Mouse (Mus musculus): Measurements from ENCODE around the gene Unc5a. TPM values are rescaled to one million over a fixed set of nuclear protein-coding genes. Genes with fewer than 3 reads are reported as not detected.

Gene Unc5a
- polyA plus RNA-seq, 1 experiment from 2014 or later = 0.66 TPM

DNA sequence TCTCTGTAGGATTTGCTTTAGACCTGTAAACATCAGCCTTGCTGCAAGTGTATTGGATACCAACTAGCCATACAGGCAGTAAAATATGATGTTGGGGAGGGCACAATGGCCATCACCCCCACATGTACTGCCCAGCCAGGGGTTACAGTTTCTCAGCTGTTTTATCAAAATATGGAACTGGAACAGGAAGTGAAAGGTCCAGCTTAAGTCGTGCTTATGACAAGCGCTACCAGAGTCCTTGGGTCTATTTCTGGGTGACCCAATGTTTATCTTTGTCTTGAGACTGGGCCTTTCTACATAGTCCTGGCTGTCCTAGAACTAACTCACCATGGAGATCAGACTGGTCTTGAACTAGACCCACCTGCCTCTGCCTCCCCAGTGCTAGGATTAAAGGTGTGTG, 75.0 kb downstream of the Unc5a start:
- no peak overlapping the region for H3K4me2 ChIP-seq (ENCODE audit: low read depth, low read length)
- no peaks in the 10 kb centered on the region; the same call in 1 of the 2 replicates for H3K4me1 ChIP-seq (ENCODE audit: control insufficient read depth, low read depth, low read length)
- WGBS (ENCODE audit: insufficient replicate concordance) = 52% methylated on average over 2 of the region's 2 CpGs
- H3K9me3 ChIP-seq (replicated peaks; ENCODE audit: control insufficient read depth, low read length) = no peaks in the 10 kb centered on the region
- no peak overlapping the region for H3K27ac ChIP-seq (ENCODE audit: low read length)
- no peak overlapping the region for H3K4me3 ChIP-seq (ENCODE audit: low read depth, low read length)
- H3K9ac ChIP-seq (ENCODE audit: low read depth, low read length) = no peak overlapping the region
- no peak for ATAC-seq (ENCODE audit: low read depth)
- peaks cover 4% of the 10 kb centered on the region; the same call in 1 of the 2 replicates for H3K36me3 ChIP-seq (ENCODE audit: control insufficient read depth, insufficient read depth)
- no peaks in the 10 kb centered on the region for H3K27me3 ChIP-seq (ENCODE audit: control insufficient read depth, insufficient read depth, low read depth, low read length)

DNA sequence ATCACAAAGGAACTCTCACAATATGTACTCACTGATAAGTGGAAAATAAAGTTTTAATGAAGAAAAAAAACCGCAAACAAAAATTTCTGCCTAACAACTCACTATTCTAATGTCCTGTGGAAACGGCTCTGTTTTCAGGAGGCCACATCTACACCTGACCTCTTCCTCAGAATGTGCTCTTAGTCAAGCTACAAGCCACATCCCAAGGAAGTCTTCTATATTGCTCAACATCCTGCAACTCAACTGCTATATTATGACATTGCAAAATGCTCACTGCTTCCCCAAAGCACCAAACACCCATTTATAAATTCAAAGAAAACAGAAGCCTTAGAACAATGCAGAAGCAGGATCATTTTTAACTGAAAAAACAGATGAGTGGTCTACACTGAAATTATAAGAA, 90.8 kb downstream of the Unc5a start:
- Histone ChIP-seq H3K4me2 (ENCODE audit: low read depth, low read length) (no peak overlapping the region), H3K27me3 (ENCODE audit: control insufficient read depth, insufficient read depth, low read depth, low read length) (no peaks in the 10 kb centered on the region), H3K9me3 (replicated peaks; ENCODE audit: control insufficient read depth, low read length) (no peaks in the 10 kb centered on the region), H3K4me3 (ENCODE audit: low read depth, low read length) (no peak overlapping the region), H3K9ac (ENCODE audit: low read depth, low read length) (no peak overlapping the region), H3K27ac (ENCODE audit: low read length) (peak overlapping the region; percentile 56; the same call in 1 of the 2 replicates), H3K4me1 (ENCODE audit: control insufficient read depth, low read depth, low read length) (no peaks in the 10 kb centered on the region), H3K36me3 (ENCODE audit: control insufficient read depth, insufficient read depth) (no peaks in the 10 kb centered on the region)
- no peak for ATAC-seq (ENCODE audit: low read depth)
- 60% methylated on average over 2 of the region's 2 CpGs for WGBS (ENCODE audit: insufficient replicate concordance)

DNA sequence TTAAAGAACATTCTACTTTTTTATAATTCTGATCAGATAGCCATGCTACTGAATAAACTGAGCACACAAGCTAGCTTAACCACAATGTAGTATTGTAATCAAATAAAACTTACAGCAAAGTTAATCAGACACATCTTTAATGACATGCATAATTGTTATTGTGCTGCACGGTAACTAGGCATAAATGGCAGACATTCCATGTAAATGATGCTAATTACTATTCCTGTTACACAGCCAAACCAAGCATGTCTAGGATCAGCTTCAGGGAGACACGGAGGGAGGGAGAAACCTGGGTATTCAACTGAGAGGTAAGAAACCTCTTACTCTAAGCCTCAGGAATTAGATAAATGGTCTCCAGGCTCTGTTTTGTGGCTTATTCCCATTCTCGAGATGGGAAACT, 98.5 kb downstream of the Unc5a start:
- Histone ChIP-seq H3K9ac (ENCODE audit: low read depth, low read length) (no peak overlapping the region), H3K4me2 (ENCODE audit: low read depth, low read length) (no peak overlapping the region), H3K4me1 (ENCODE audit: control insufficient read depth, low read depth, low read length) (no peaks in the 10 kb centered on the region), H3K36me3 (ENCODE audit: control insufficient read depth, insufficient read depth) (no peaks in the 10 kb centered on the region), H3K9me3 (replicated peaks; ENCODE audit: control insufficient read depth, low read length) (no peaks in the 10 kb centered on the region), H3K4me3 (ENCODE audit: low read depth, low read length) (no peak overlapping the region), H3K27ac (ENCODE audit: low read length) (no peak overlapping the region), H3K27me3 (ENCODE audit: control insufficient read depth, insufficient read depth, low read depth, low read length) (no peaks in the 10 kb centered on the region)
- ATAC-seq (ENCODE audit: low read depth) = no peak
- WGBS (ENCODE audit: insufficient replicate concordance) = 78% methylated on average over 3 of the region's 3 CpGs

Other genes starting within 250 kb of the Unc5a start
- gene Cdhr2, start 247.9 kb upstream of the Unc5a start, polyA plus RNA-seq (2015; fragmentation: Nextera tagmentation; extraction: Ambion mirVana) = 23.4 and 26.1 TPM in 2 replicates
- gene Gprin1, start 199.5 kb upstream of the Unc5a start, polyA plus RNA-seq (2015; fragmentation: Nextera tagmentation; extraction: Ambion mirVana) = 0.02 TPM in 1 of 2 replicates, not detected in the other
- gene Sncb, start 182.8 kb upstream of the Unc5a start, polyA plus RNA-seq (2015; fragmentation: Nextera tagmentation; extraction: Ambion mirVana) = not detected in 2 replicates
- not detected in 2 replicates for gene Eif4e1b, start 165.4 kb upstream of the Unc5a start, polyA plus RNA-seq (2015; fragmentation: Nextera tagmentation; extraction: Ambion mirVana)
- 1.4 and 1.6 TPM in 2 replicates for gene Tspan17, start 160.0 kb upstream of the Unc5a start, polyA plus RNA-seq (2015; fragmentation: Nextera tagmentation; extraction: Ambion mirVana)
- 7.0 and 8.3 TPM in 2 replicates for gene Hk3, start 72.0 kb downstream of the Unc5a start, polyA plus RNA-seq (2015; fragmentation: Nextera tagmentation; extraction: Ambion mirVana)
- gene Uimc1, start 150.9 kb downstream of the Unc5a start, polyA plus RNA-seq (2015; fragmentation: Nextera tagmentation; extraction: Ambion mirVana) = 13.9 and 14.3 TPM in 2 replicates
- gene Zfp346, start 155.9 kb downstream of the Unc5a start, polyA plus RNA-seq (2015; fragmentation: Nextera tagmentation; extraction: Ambion mirVana) = 6.7 and 6.9 TPM in 2 replicates
- gene Gm17617, start 184.1 kb downstream of the Unc5a start, polyA plus RNA-seq (2015; fragmentation: Nextera tagmentation; extraction: Ambion mirVana) = not detected in 2 replicates
- gene Fgfr4, start 203.2 kb downstream of the Unc5a start, polyA plus RNA-seq (2015; fragmentation: Nextera tagmentation; extraction: Ambion mirVana) = 6.1 and 6.9 TPM in 2 replicates

All from liver, embryonic 16.5 days (tissue).